Mouse (Mus musculus) MEL (cell line): ENCODE measurements at regions not wholly inside any gene's neighbourhood (a gene's known extent, or its start where the extent isn't known, plus 50 kb on each side); places are given as distances from the start of the nearest gene placed in this dataset.

ENCODE experiments used
- DNase-seq: peaks from one replicate; pipeline ENCODE4 v3.0.0; 2011; ENCODE audit warnings: low read depth, low spot score
- H3K27ac ChIP-seq: 2 replicates; pipeline ENCODE4 v1.5.1; 2012; ENCODE audit warnings: low read depth, mild to moderate bottlenecking, control low read depth, low read length, moderate library complexity; ENCODE audit not compliant: control insufficient read depth
- H3K27me3 ChIP-seq, 2 experiments: fragments of 150-350 bp in 1 of 2; sonication (generic) in 1 of 2; 2 replicates each; pipeline ENCODE4 v1.6.1; 2012; ENCODE audit warnings: low read length in 2 of 2, mild to moderate bottlenecking in 2 of 2, improper control_type of control experiment in 1 of 2, moderate library complexity in 1 of 2; ENCODE audit not compliant: insufficient read depth in 2 of 2, control insufficient read depth in 1 of 2
- H3K36me3 ChIP-seq, 2 experiments: 2 replicates each; pipeline ENCODE4 v1.6.1; 2012 to 2014; ENCODE audit warnings: low read length in 2 of 2, improper control_type of control experiment in 1 of 2, inconsistent platforms in 1 of 2, mild to moderate bottlenecking in 1 of 2; ENCODE audit not compliant: insufficient read depth in 2 of 2, control insufficient read depth in 1 of 2
- H3K4me1 ChIP-seq, 2 experiments: fragments of 150-350 bp in 1 of 2; sonication (generic) in 1 of 2; 2 replicates each; pipeline ENCODE4 v1.6.1; 2012; ENCODE audit warnings: low read length in 2 of 2, improper control_type of control experiment in 1 of 2, mild to moderate bottlenecking in 1 of 2; ENCODE audit not compliant: insufficient read depth in 2 of 2, control insufficient read depth in 1 of 2
- H3K4me3 ChIP-seq, 2 experiments: fragments of 150-350 bp in 1 of 2; sonication (generic) in 1 of 2; 2 replicates each; pipeline ENCODE4 v1.5.1; 2012; ENCODE audit warnings: low read depth in 2 of 2, low read length in 2 of 2, mild to moderate bottlenecking in 2 of 2, moderate library complexity in 2 of 2, control low read depth in 1 of 2, improper control_type of control experiment in 1 of 2; ENCODE audit not compliant: control insufficient read depth in 1 of 2, insufficient read depth in 1 of 2
- H3K79me2 ChIP-seq: 2 replicates; pipeline ENCODE4 v1.6.1; 2012; ENCODE audit warnings: mild to moderate bottlenecking, low read length, moderate library complexity; ENCODE audit not compliant: control insufficient read depth, poor library complexity, insufficient read depth
- H3K9ac ChIP-seq: 2 replicates; pipeline ENCODE4 v1.6.1; 2012; ENCODE audit warnings: low read depth, mild to moderate bottlenecking, control low read depth, low read length, moderate library complexity; ENCODE audit not compliant: control insufficient read depth, poor library complexity, severe bottlenecking
- H3K9me3 ChIP-seq: fragments of 150-350 bp; sonication (generic); replicated peaks from 2 replicates; pipeline ENCODE4 v1.6.1; 2012; ENCODE audit warnings: mild to moderate bottlenecking, low read length, improper control_type of control experiment, moderate library complexity; ENCODE audit not compliant: insufficient read depth
- BHLHE40 ChIP-seq: IDR thresholded peaks from 2 replicates; pipeline ENCODE4 v1.6.1; 2012; ENCODE audit warnings: low read depth, mild to moderate bottlenecking, inconsistent platforms, low read length, improper control_type of control experiment, borderline replicate concordance
- CHD1 ChIP-seq: IDR thresholded peaks from 2 replicates; pipeline ENCODE4 v1.6.1; 2012; ENCODE audit warnings: low read depth, mild to moderate bottlenecking, inconsistent platforms, low read length, improper control_type of control experiment
- CHD2 ChIP-seq: IDR thresholded peaks from 2 replicates; pipeline ENCODE4 v1.6.1; 2011; ENCODE audit warnings: low read length, improper control_type of control experiment
- ELF1 ChIP-seq: IDR thresholded peaks from 2 replicates; pipeline ENCODE4 v1.6.1; 2014; ENCODE audit warnings: low read depth, mild to moderate bottlenecking, inconsistent platforms, low read length, improper control_type of control experiment, moderate library complexity
- EP300 ChIP-seq, 2 experiments: IDR thresholded peaks; 2 replicates each; pipeline ENCODE4 v1.6.1; 2011; ENCODE audit warnings: improper control_type of control experiment in 2 of 2, low read length in 2 of 2, low read depth in 1 of 2, mild to moderate bottlenecking in 1 of 2
- ETS1 ChIP-seq: IDR thresholded peaks from 2 replicates; pipeline ENCODE4 v1.6.1; 2012; ENCODE audit warnings: low read depth, mild to moderate bottlenecking, inconsistent platforms, low read length, improper control_type of control experiment, moderate library complexity
- GABPA ChIP-seq: IDR thresholded peaks from 2 replicates; pipeline ENCODE4 v1.6.1; 2012; ENCODE audit warnings: low read depth, mild to moderate bottlenecking, inconsistent platforms, low read length, improper control_type of control experiment, moderate library complexity
- GATA1 ChIP-seq: IDR thresholded peaks from 2 replicates; pipeline ENCODE4 v1.6.1; 2011; ENCODE audit warnings: low read depth, low read length, improper control_type of control experiment
- JUND ChIP-seq: IDR thresholded peaks from 2 replicates; pipeline ENCODE4 v1.6.1; 2011; ENCODE audit warnings: low read depth, mild to moderate bottlenecking, improper control_type of control experiment, low read length
- KAT2A ChIP-seq: conservative IDR thresholded peaks from 2 replicates; pipeline ENCODE4 v1.6.1; 2012; ENCODE audit warnings: low read depth, low read length, improper control_type of control experiment, inconsistent platforms
- MAFK ChIP-seq: IDR thresholded peaks from 2 replicates; pipeline ENCODE4 v1.6.1; 2011; ENCODE audit warnings: low read depth, mild to moderate bottlenecking, low read length, improper control_type of control experiment, borderline replicate concordance
- MAX ChIP-seq: IDR thresholded peaks from 2 replicates; pipeline ENCODE4 v1.6.1; 2011; ENCODE audit warnings: low read length, improper control_type of control experiment
- MEF2A ChIP-seq: IDR thresholded peaks from 2 replicates; pipeline ENCODE4 v1.6.1; 2014; ENCODE audit warnings: low read depth, mild to moderate bottlenecking, inconsistent platforms, low read length, improper control_type of control experiment; ENCODE audit not compliant: poor library complexity, insufficient replicate concordance, severe bottlenecking; ENCODE audit errors: extremely low read depth
- MXI1 ChIP-seq: IDR thresholded peaks from 2 replicates; pipeline ENCODE4 v1.6.1; 2011; ENCODE audit warnings: mild to moderate bottlenecking, low read depth, low read length, improper control_type of control experiment
- MYB ChIP-seq: IDR thresholded peaks from 2 replicates; pipeline ENCODE4 v1.6.1; 2011; ENCODE audit warnings: mild to moderate bottlenecking, low read depth, low read length, improper control_type of control experiment
- MYC ChIP-seq: IDR thresholded peaks from 2 replicates; pipeline ENCODE4 v1.6.1; 2011; ENCODE audit warnings: low read depth, mild to moderate bottlenecking, low read length, improper control_type of control experiment, moderate library complexity
- NELFE ChIP-seq: IDR thresholded peaks from 2 replicates; pipeline ENCODE4 v1.6.1; 2011; ENCODE audit warnings: low read depth, low read length, improper control_type of control experiment
- POLR2A ChIP-seq, 2 experiments: IDR thresholded peaks; 2 replicates each; pipeline ENCODE4 v1.6.1; 2011 to 2012; ENCODE audit warnings: low read length in 2 of 2, mild to moderate bottlenecking in 2 of 2, control low read depth in 1 of 2, improper control_type of control experiment in 1 of 2, low read depth in 1 of 2, moderate library complexity in 1 of 2; ENCODE audit not compliant: control insufficient read depth in 1 of 2, insufficient read depth in 1 of 2, poor library complexity in 1 of 2
- POLR2AphosphoS2 ChIP-seq: IDR thresholded peaks from 2 replicates; pipeline ENCODE4 v1.6.1; 2011; ENCODE audit warnings: low read length, improper control_type of control experiment
- RAD21 ChIP-seq: IDR thresholded peaks from 2 replicates; pipeline ENCODE4 v1.6.1; 2011; ENCODE audit warnings: mild to moderate bottlenecking, low read depth, low read length, improper control_type of control experiment
- RCOR1 ChIP-seq: IDR thresholded peaks from 2 replicates; pipeline ENCODE4 v1.6.1; 2012; ENCODE audit warnings: low read depth, mild to moderate bottlenecking, inconsistent platforms, low read length, improper control_type of control experiment
- SIN3A ChIP-seq: IDR thresholded peaks from 2 replicates; pipeline ENCODE4 v1.6.1; 2012; ENCODE audit warnings: low read length, improper control_type of control experiment, inconsistent platforms
- SMC3 ChIP-seq: IDR thresholded peaks from 2 replicates; pipeline ENCODE4 v1.6.1; 2011; ENCODE audit warnings: low read depth, low read length, improper control_type of control experiment
- TAL1 ChIP-seq: IDR thresholded peaks from 2 replicates; pipeline ENCODE4 v1.6.1; 2012; ENCODE audit warnings: mild to moderate bottlenecking, inconsistent platforms, low read length, moderate library complexity, mixed read lengths
- TBP ChIP-seq: IDR thresholded peaks from 2 replicates; pipeline ENCODE4 v1.8.0; 2011; ENCODE audit warnings: low read depth, low read length, improper control_type of control experiment
- TCF12 ChIP-seq: IDR thresholded peaks from 2 replicates; pipeline ENCODE4 v1.6.1; 2014; ENCODE audit warnings: low read depth, mild to moderate bottlenecking, inconsistent platforms, low read length, improper control_type of control experiment, moderate library complexity
- USF1 ChIP-seq: IDR thresholded peaks from 2 replicates; pipeline ENCODE4 v1.6.1; 2014; ENCODE audit warnings: low read depth, mild to moderate bottlenecking, inconsistent platforms, low read length, improper control_type of control experiment, moderate library complexity
- USF2 ChIP-seq, 2 experiments: IDR thresholded peaks; 2 replicates each; pipeline ENCODE4 v1.6.1; 2011 to 2012; ENCODE audit warnings: improper control_type of control experiment in 2 of 2, low read length in 2 of 2, borderline replicate concordance in 1 of 2, inconsistent platforms in 1 of 2, low read depth in 1 of 2, mild to moderate bottlenecking in 1 of 2; ENCODE audit not compliant: insufficient read depth in 1 of 2
- ZC3H11A ChIP-seq: IDR thresholded peaks from 2 replicates; pipeline ENCODE4 v1.6.1; 2012; ENCODE audit warnings: low read depth, mild to moderate bottlenecking, inconsistent platforms, low read length, improper control_type of control experiment
- ZKSCAN1 ChIP-seq: IDR thresholded peaks from 2 replicates; pipeline ENCODE4 v1.6.1; 2012; ENCODE audit warnings: low read depth, mild to moderate bottlenecking, inconsistent platforms, low read length, improper control_type of control experiment, moderate library complexity
- ZMIZ1 ChIP-seq: IDR thresholded peaks from 2 replicates; pipeline ENCODE4 v1.6.1; 2012; ENCODE audit warnings: low read depth, mild to moderate bottlenecking, inconsistent platforms, low read length, improper control_type of control experiment, moderate library complexity
- ZNF384 ChIP-seq: IDR thresholded peaks from 2 replicates; pipeline ENCODE4 v1.6.1; 2012; ENCODE audit warnings: low read depth, mild to moderate bottlenecking, inconsistent platforms, low read length, improper control_type of control experiment

DNA sequence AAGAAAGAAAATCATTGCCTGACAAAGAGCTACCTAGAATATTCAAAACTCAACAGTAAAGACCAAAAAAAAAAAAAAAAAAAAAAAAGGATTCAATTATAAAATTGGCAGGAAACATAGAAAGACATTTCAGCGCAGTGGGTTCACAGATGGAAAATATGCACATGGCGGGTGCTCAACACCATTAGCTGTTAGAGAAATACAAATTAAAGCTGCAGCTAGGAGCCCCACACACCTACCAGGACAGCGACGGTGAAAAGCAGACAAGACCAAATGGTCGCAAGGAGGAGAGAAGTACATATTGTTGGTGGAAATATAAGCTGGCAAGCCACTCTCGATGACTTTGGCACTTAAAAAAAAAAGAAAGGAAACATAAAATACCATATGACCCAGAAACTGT is 183.6 kb upstream of the Rad23b start:
- no peaks in the 10 kb centered on the region for H3K27me3 ChIP-seq
- H3K36me3 ChIP-seq, result no peaks in the 10 kb centered on the region
- H3K9ac ChIP-seq, result no peak overlapping the region
- no peaks in the 10 kb centered on the region for H3K79me2 ChIP-seq
- H3K4me3 ChIP-seq, result no peak overlapping the region
- no peak for TF ChIP-seq CHD2
- no peak for TF ChIP-seq MEF2A
- no peak for TF ChIP-seq TBP
- no peak for TF ChIP-seq USF2 (IDR thresholded peaks at IDR 0.05; ENCODE audit: borderline replicate concordance in 1 of 2, insufficient read depth in 1 of 2, low read depth in 1 of 2, low read length in 2 of 2)
- TF ChIP-seq MAX, result no peak
- TF ChIP-seq, all 39 proteins: peak for 0
- DNase-seq, result no peak
- Histone ChIP-seq H3K4me1 (peaks cover 0 to 4% of the 10 kb centered on the region in 2 experiments; a peak in 2 of 4 replicates), H3K9me3 (no peaks in the 10 kb centered on the region), H3K27ac (no peak overlapping the region)

DNA sequence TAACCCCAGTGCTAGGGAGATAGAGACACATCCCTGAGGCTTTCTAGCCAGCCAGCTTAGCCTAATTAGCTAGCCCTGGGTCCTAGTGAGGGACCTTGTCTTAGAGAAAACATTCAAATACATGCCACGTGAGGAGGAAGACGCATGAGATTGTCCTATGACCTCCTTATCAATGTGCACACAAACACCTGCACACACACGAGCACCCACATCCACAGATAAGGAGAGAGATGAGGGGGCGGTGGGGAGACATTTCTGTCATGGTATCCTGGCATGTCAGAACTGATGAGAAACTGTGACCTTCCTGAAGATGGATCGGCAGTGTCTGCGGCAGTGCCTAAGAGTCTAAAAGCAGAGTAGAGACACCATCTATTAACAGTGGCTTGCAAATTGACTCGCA is 180.8 kb upstream of the Rad23b start:
- Histone ChIP-seq H3K9me3 (no peaks in the 10 kb centered on the region), H3K27ac (no peak overlapping the region), H3K4me1 (peaks cover 0 to 4% of the 10 kb centered on the region in 2 experiments; a peak in 2 of 4 replicates), H3K36me3 (no peaks in the 10 kb centered on the region), H3K27me3 (no peaks in the 10 kb centered on the region; a peak in 1 of 4 replicates), H3K79me2 (no peaks in the 10 kb centered on the region), H3K4me3 (no peak overlapping the region), H3K9ac (no peak overlapping the region)
- DNase-seq, result peak; percentile 9
- TF ChIP-seq NELFE (no peak), MAX (0 out of 2 replicates have a peak, but pooled peaks have one; percentile 14), RAD21 (no peak), ETS1 (no peak), MEF2A (no peak), RCOR1 (no peak), BHLHE40 (peak; percentile 49), POLR2AphosphoS2 (no peak), ZNF384 (no peak), MYC (no peak), ZKSCAN1 (no peak), KAT2A (no peak), MYB (no peak), CHD1 (no peak), SIN3A (no peak), ZC3H11A (no peak), MXI1 (no peak), SMC3 (no peak), GATA1 (0 out of 2 replicates have a peak, but pooled peaks have one; percentile 9), POLR2A (IDR thresholded peaks at IDR 0.05; ENCODE audit: control insufficient read depth in 1 of 2, insufficient read depth in 1 of 2, low read depth in 1 of 2, low read length in 2 of 2, poor library complexity in 1 of 2) (no peak), TAL1 (peak; percentile 23; the same call in 1 of the 2 replicates), ZMIZ1 (no peak), TCF12 (peak; percentile 50; the same call in 1 of the 2 replicates), ELF1 (no peak), USF1 (no peak), MAFK (no peak), EP300 (IDR thresholded peaks at IDR 0.05; ENCODE audit: low read depth in 1 of 2, low read length in 2 of 2) (peak in 1 of 2 experiments; percentile 60; a peak in 2 of 4 replicates), JUND (no peak), USF2 (IDR thresholded peaks at IDR 0.05; ENCODE audit: borderline replicate concordance in 1 of 2, insufficient read depth in 1 of 2, low read depth in 1 of 2, low read length in 2 of 2) (no peak), GABPA (no peak)
